Mouse (Mus musculus) liver, embryonic 12.5 days (tissue): Measurements from ENCODE around the gene Ltbp3. TPM values are rescaled to one million over a fixed set of nuclear protein-coding genes. Genes with fewer than 3 reads are reported as not detected.
A peak's percentile ranks its signal among the peaks of the same experiment; 100 is the strongest.

Experiments
- ATAC-seq: fragments of 200-750 bp; cut with Nextera tagmentation; 2 replicates; pipeline ENCODE4 v1.8.0; 2017; ENCODE audit warnings: moderate number of reproducible peaks, mild to moderate bottlenecking, moderate library complexity
- H3K27ac ChIP-seq: fragments of 300-500 bp; sonication (generic); 2 replicates; pipeline ENCODE4 v1.5.1; 2016; ENCODE audit warnings: mild to moderate bottlenecking
- H3K27me3 ChIP-seq: fragments of 300-500 bp; sonication (generic); replicated peaks from 2 replicates; pipeline ENCODE4 v1.6.1; 2016; ENCODE audit warnings: mild to moderate bottlenecking, moderate library complexity
- H3K36me3 ChIP-seq: fragments of 300-500 bp; sonication (generic); 2 replicates; pipeline ENCODE4 v1.6.1; 2016; ENCODE audit warnings: mild to moderate bottlenecking, moderate library complexity
- H3K4me1 ChIP-seq: fragments of 300-500 bp; sonication (generic); 2 replicates; pipeline ENCODE4 v1.6.1; 2016
- H3K4me2 ChIP-seq: fragments of 300-500 bp; sonication (generic); 2 replicates; pipeline ENCODE4 v1.6.1; 2016; ENCODE audit warnings: mild to moderate bottlenecking, moderate library complexity
- H3K4me3 ChIP-seq: fragments of 300-500 bp; sonication (generic); 2 replicates; pipeline ENCODE4 v1.5.1; 2016; ENCODE audit warnings: mild to moderate bottlenecking, moderate library complexity
- H3K9ac ChIP-seq: fragments of 300-500 bp; sonication (generic); 2 replicates; pipeline ENCODE4 v1.6.1; 2016; ENCODE audit warnings: mild to moderate bottlenecking, moderate library complexity
- H3K9me3 ChIP-seq: fragments of 300-500 bp; sonication (generic); replicated peaks from 2 replicates; pipeline ENCODE4 v1.6.1; 2016; ENCODE audit warnings: mild to moderate bottlenecking, moderate library complexity
- WGBS: fragments of 180-500 bp; shearing (Covaris S2); methylation state at CpG from one replicate; pipeline ENCODE4 v1.1.7; 2016; ENCODE audit not compliant: insufficient replicate concordance; 5-methylcytosine and 5-hydroxymethylcytosine counted together
- polyA plus RNA-seq: library from polyadenylated mRNA; unstranded; fragments of >200 nt; fragmentation: Nextera tagmentation; extraction: Ambion mirVana; gene quantifications from 2 replicates; pipeline ENCODE4 v1.2.1, GENCODE M21; 2016

Gene Ltbp3
- polyA plus RNA-seq, 1 experiment from 2014 or later: 3.8 TPM

- no peak for ATAC-seq
- H3K27ac ChIP-seq: no peak overlapping the region
- H3K36me3 ChIP-seq: peaks cover 75% of the 10 kb centered on the region
- H3K4me1 ChIP-seq: peaks cover 23% of the 10 kb centered on the region
- H3K27me3 ChIP-seq: no peaks in the 10 kb centered on the region
- WGBS: 78% methylated on average over 4 of the region's 4 CpGs
- no peak overlapping the region for H3K4me3 ChIP-seq
- H3K9me3 ChIP-seq: no peaks in the 10 kb centered on the region
- H3K4me2 ChIP-seq: no peak overlapping the region
- H3K9ac ChIP-seq: no peak overlapping the region
Observed at GRCm38 (mm10) chr19:5767271-5767670, 26.6 kb downstream of the Ltbp3 start.

GRCm38 (mm10) chr19:5770311-5770710 is 29.6 kb downstream of the Ltbp3 start:
- Histone ChIP-seq H3K4me2 (peak overlapping the region; percentile 90), H3K27me3 (no peaks in the 10 kb centered on the region), H3K27ac (peak overlapping the region; percentile 87), H3K4me3 (peak overlapping the region; percentile 88), H3K9me3 (no peaks in the 10 kb centered on the region), H3K36me3 (peaks cover 47% of the 10 kb centered on the region), H3K4me1 (peaks cover 23% of the 10 kb centered on the region), H3K9ac (peak overlapping the region; percentile 93)
- WGBS: 45% methylated on average over 9 of the region's 9 CpGs
- ATAC-seq: peak; percentile 5; the same call in 1 of the 2 replicates

GRCm38 (mm10) chr19:5770925-5771860 is 30.5 kb downstream of the Ltbp3 start, which contains the start of gene Scyl1:
Scyl1 (minus strand) TSS chr19:5771419.
- Histone ChIP-seq H3K4me1 (peaks cover 23% of the 10 kb centered on the region), H3K27me3 (no peaks in the 10 kb centered on the region), H3K9ac (peak within 1 kb of the TSS; percentile 93), H3K27ac (peak within 1 kb of the TSS; percentile 87), H3K4me2 (peak within 1 kb of the TSS; percentile 90), H3K4me3 (peak within 1 kb of the TSS; percentile 88), H3K36me3 (peaks cover 38% of the 10 kb centered on the region), H3K9me3 (no peaks in the 10 kb centered on the region)
- ATAC-seq: peak; percentile 94
- under 1% methylated on average over 64 of the region's 64 CpGs for WGBS

- Histone ChIP-seq H3K4me3 (no peak overlapping the region), H3K9me3 (no peaks in the 10 kb centered on the region), H3K4me1 (no peaks in the 10 kb centered on the region), H3K27me3 (no peaks in the 10 kb centered on the region), H3K27ac (no peak overlapping the region), H3K9ac (no peak overlapping the region), H3K4me2 (no peak overlapping the region), H3K36me3 (no peaks in the 10 kb centered on the region)
- no peak for ATAC-seq
- 75% methylated on average over 9 of the region's 9 CpGs for WGBS
Observed at GRCm38 (mm10) chr19:5777387-5778032, 36.8 kb downstream of the Ltbp3 start.

- no peaks in the 10 kb centered on the region for H3K36me3 ChIP-seq
- H3K27ac ChIP-seq: no peak overlapping the region
- no peaks in the 10 kb centered on the region for H3K27me3 ChIP-seq
- H3K4me3 ChIP-seq: no peak overlapping the region
- H3K9me3 ChIP-seq: no peaks in the 10 kb centered on the region
- ATAC-seq: no peak
- H3K4me2 ChIP-seq: no peak overlapping the region
- no peaks in the 10 kb centered on the region for H3K4me1 ChIP-seq
- WGBS: 55% methylated on average over 8 of the region's 8 CpGs
- H3K9ac ChIP-seq: no peak overlapping the region
Observed at GRCm38 (mm10) chr19:5778312-5778711, 37.6 kb downstream of the Ltbp3 start.

GRCm38 (mm10) chr19:5780203-5780602 is 39.5 kb downstream of the Ltbp3 start:
- H3K9ac ChIP-seq: no peak overlapping the region
- no peaks in the 10 kb centered on the region for H3K9me3 ChIP-seq
- no peaks in the 10 kb centered on the region for H3K27me3 ChIP-seq
- WGBS: 78% methylated on average over 7 of the region's 7 CpGs
- no peak for ATAC-seq
- no peaks in the 10 kb centered on the region for H3K4me1 ChIP-seq
- no peak overlapping the region for H3K27ac ChIP-seq
- H3K36me3 ChIP-seq: no peaks in the 10 kb centered on the region
- no peak overlapping the region for H3K4me3 ChIP-seq
- H3K4me2 ChIP-seq: no peak overlapping the region

GRCm38 (mm10) chr19:5781532-5781931 is 40.8 kb downstream of the Ltbp3 start:
- Histone ChIP-seq H3K4me1 (peaks cover 2% of the 10 kb centered on the region), H3K4me2 (no peak overlapping the region), H3K36me3 (no peaks in the 10 kb centered on the region), H3K9me3 (no peaks in the 10 kb centered on the region), H3K27ac (no peak overlapping the region), H3K4me3 (no peak overlapping the region), H3K9ac (no peak overlapping the region), H3K27me3 (no peaks in the 10 kb centered on the region)
- 80% methylated on average over 6 of the region's 6 CpGs for WGBS
- no peak for ATAC-seq

GRCm38 (mm10) chr19:5782121-5782520 is 41.4 kb downstream of the Ltbp3 start:
- Histone ChIP-seq H3K27ac (no peak overlapping the region), H3K27me3 (no peaks in the 10 kb centered on the region), H3K36me3 (no peaks in the 10 kb centered on the region), H3K4me3 (no peak overlapping the region), H3K4me1 (peaks cover 8% of the 10 kb centered on the region), H3K9ac (no peak overlapping the region), H3K4me2 (no peak overlapping the region), H3K9me3 (no peaks in the 10 kb centered on the region)
- 33% methylated on average over 1 of the region's 1 CpGs for whole genome bisulfite sequencing
- no peak for ATAC-seq

- H3K4me3 ChIP-seq: no peak overlapping the region
- H3K27me3 ChIP-seq: no peaks in the 10 kb centered on the region
- H3K9ac ChIP-seq: no peak overlapping the region
- peaks cover 13% of the 10 kb centered on the region for H3K4me1 ChIP-seq
- 57% methylated on average over 9 of the region's 10 CpGs for WGBS
- no peaks in the 10 kb centered on the region for H3K9me3 ChIP-seq
- no peaks in the 10 kb centered on the region for H3K36me3 ChIP-seq
- no peak overlapping the region for H3K27ac ChIP-seq
- no peak for ATAC-seq
- no peak overlapping the region for H3K4me2 ChIP-seq
Observed at GRCm38 (mm10) chr19:5784958-5785577, 44.4 kb downstream of the Ltbp3 start.

- H3K9me3 ChIP-seq: no peaks in the 10 kb centered on the region
- peaks cover 13% of the 10 kb centered on the region for H3K4me1 ChIP-seq
- 7% methylated on average over 12 of the region's 12 CpGs for WGBS
- no peak overlapping the region for H3K9ac ChIP-seq
- H3K27me3 ChIP-seq: no peaks in the 10 kb centered on the region
- no peaks in the 10 kb centered on the region for H3K36me3 ChIP-seq
- ATAC-seq: peak; percentile 81
- no peak overlapping the region for H3K4me3 ChIP-seq
- H3K4me2 ChIP-seq: no peak overlapping the region
- peak overlapping the region; percentile 56; the same call in 1 of the 2 replicates for H3K27ac ChIP-seq
Observed at GRCm38 (mm10) chr19:5786441-5787114, 45.9 kb downstream of the Ltbp3 start.

GRCm38 (mm10) chr19:5787128-5787635 is 46.5 kb downstream of the Ltbp3 start:
- Histone ChIP-seq H3K4me1 (peaks cover 18% of the 10 kb centered on the region), H3K9ac (no peak overlapping the region), H3K4me2 (no peak overlapping the region), H3K9me3 (no peaks in the 10 kb centered on the region), H3K36me3 (no peaks in the 10 kb centered on the region), H3K27me3 (no peaks in the 10 kb centered on the region), H3K27ac (0 out of 2 replicates have a peak overlapping the region, but pooled peaks have one; percentile 56), H3K4me3 (no peak overlapping the region)
- peak; percentile 60 for ATAC-seq
- 10% methylated on average over 8 of the region's 8 CpGs for WGBS
